Mouse (Mus musculus) midbrain, postnatal 0 days (tissue): ENCODE measurements around the gene Vkorc1. TPM values are rescaled to one million over a fixed set of nuclear protein-coding genes. Genes with fewer than 3 reads are reported as not detected.

Experiments
- ATAC-seq: fragments of 200-750 bp; cut with Nextera tagmentation; 2 replicates; pipeline ENCODE4 v1.8.0; 2017; ENCODE audit warnings: moderate number of reproducible peaks, mild to moderate bottlenecking, moderate TSS enrichment, moderate library complexity; ENCODE audit not compliant: low FRiP score
- DNase-seq: peaks from one replicate; pipeline ENCODE4 v3.0.0-alpha.2; 2015; ENCODE audit warnings: low spot score
- H3K27ac ChIP-seq: fragments of 300-500 bp; sonication (generic); 2 replicates; pipeline ENCODE4 v1.5.1; 2014; ENCODE audit warnings: low read depth, mild to moderate bottlenecking, low read length, mixed read lengths
- H3K27me3 ChIP-seq: fragments of 300-500 bp; sonication (generic); 2 replicates; pipeline ENCODE4 v1.6.1; 2014; ENCODE audit warnings: low read length, control low read depth, mixed read lengths; ENCODE audit not compliant: insufficient read depth
- H3K36me3 ChIP-seq: fragments of 300-500 bp; sonication (generic); 2 replicates; pipeline ENCODE4 v1.6.1; 2014; ENCODE audit warnings: low read length, control low read depth, mixed read lengths; ENCODE audit not compliant: insufficient read depth
- H3K4me1 ChIP-seq: fragments of 300-500 bp; sonication (generic); 2 replicates; pipeline ENCODE4 v1.6.1; 2014; ENCODE audit warnings: mild to moderate bottlenecking, control low read depth, antibody characterized with exemption, low read length, mixed read lengths; ENCODE audit not compliant: insufficient read depth
- H3K4me2 ChIP-seq: fragments of 300-500 bp; sonication (generic); 2 replicates; pipeline ENCODE4 v1.6.1; 2014; ENCODE audit warnings: low read depth, mild to moderate bottlenecking, low read length, mixed read lengths; ENCODE audit not compliant: poor library complexity, severe bottlenecking
- H3K4me3 ChIP-seq: fragments of 300-500 bp; sonication (generic); 2 replicates; pipeline ENCODE4 v1.5.1; 2014; ENCODE audit warnings: low read depth, mild to moderate bottlenecking, low read length, moderate library complexity
- H3K9ac ChIP-seq: fragments of 300-500 bp; sonication (generic); replicated peaks from 2 replicates; pipeline ENCODE4 v1.6.1; 2014; ENCODE audit warnings: mild to moderate bottlenecking, low read length, moderate library complexity, mixed read lengths; ENCODE audit not compliant: poor library complexity, severe bottlenecking
- H3K9me3 ChIP-seq: fragments of 300-500 bp; sonication (generic); 2 replicates; pipeline ENCODE4 v1.6.1; 2016; ENCODE audit warnings: low read length, control low read depth
- CTCF ChIP-seq: IDR thresholded peaks from 2 replicates; pipeline ENCODE4 v1.5.1; 2016; ENCODE audit warnings: antibody characterized with exemption, mild to moderate bottlenecking
- WGBS: fragments of 180-500 bp; shearing (Covaris S2); extraction: QIAGEN DNeasy Blood & Tissue Kit; methylation state at CpG from one replicate; pipeline ENCODE4 v1.1.7; 2014; 5-methylcytosine and 5-hydroxymethylcytosine counted together
- polyA plus RNA-seq: library from polyadenylated mRNA; unstranded; fragments of >200 nt; fragmentation: Nextera tagmentation; extraction: Ambion mirVana; gene quantifications from 2 replicates; pipeline ENCODE4 v1.2.1, GENCODE M21; 2015
- total RNA-seq: library from RNA; depleted of rRNA; stranded (reverse); fragments of >200 nt; gene quantifications from 2 replicates; pipeline ENCODE4 v1.2.3, GENCODE M21; 2014

The Vkorc1 gene
- total and polyA plus RNA-seq, 2 experiments from 2014 or later: 30.3 to 61.2 TPM

GRCm38 (mm10) chr7:127894480-127894879 lies 937 bp downstream of the Vkorc1 start:
- peak overlapping the region; percentile 60 for H3K4me3 ChIP-seq
- no peaks in the 10 kb centered on the region for H3K9me3 ChIP-seq
- TF ChIP-seq CTCF: no peak
- H3K27ac ChIP-seq: no peak overlapping the region
- no peaks in the 10 kb centered on the region for H3K27me3 ChIP-seq
- H3K9ac ChIP-seq: peak overlapping the region; percentile 69; the same call in 1 of the 2 replicates
- H3K4me1 ChIP-seq: no peaks in the 10 kb centered on the region
- no peak for DNase-seq
- 89% methylated on average over 5 of the region's 5 CpGs for WGBS
- ATAC-seq: no peak
- H3K36me3 ChIP-seq: peaks cover 28% of the 10 kb centered on the region
- peak overlapping the region; percentile 74 for H3K4me2 ChIP-seq

- Histone ChIP-seq H3K27me3 (no peaks in the 10 kb centered on the region), H3K4me2 (no peak within 1 kb of the TSS), H3K4me1 (no peaks in the 10 kb centered on the region), H3K27ac (no peak within 1 kb of the TSS), H3K4me3 (no peak within 1 kb of the TSS), H3K9me3 (no peaks in the 10 kb centered on the region), H3K9ac (no peak within 1 kb of the TSS), H3K36me3 (peaks cover 63% of the 10 kb centered on the region)
- WGBS: 26% methylated on average over 4 of the region's 4 CpGs
- DNase-seq: no peak
- TF ChIP-seq CTCF: no peak
- no peak for ATAC-seq
Measured at GRCm38 (mm10) chr7:127890798-127891197, 4.6 kb downstream of the Vkorc1 start, which contains the start of gene Prss53. TSS of gene Prss53 (minus strand) at chr7:127890970.

- Histone ChIP-seq H3K9ac (no peak overlapping the region), H3K4me1 (no peaks in the 10 kb centered on the region), H3K4me2 (no peak overlapping the region), H3K27me3 (no peaks in the 10 kb centered on the region), H3K36me3 (peaks cover 79% of the 10 kb centered on the region), H3K4me3 (no peak overlapping the region), H3K9me3 (no peaks in the 10 kb centered on the region), H3K27ac (no peak overlapping the region)
- DNase-seq: no peak
- ATAC-seq: no peak
- WGBS: 79% methylated on average over 3 of the region's 3 CpGs
- TF ChIP-seq CTCF: no peak
Measured at GRCm38 (mm10) chr7:127888821-127889220, 6.6 kb downstream of the Vkorc1 start.

- no peak for TF ChIP-seq CTCF
Measured at GRCm38 (mm10) chr7:127887781-127888180, 7.6 kb downstream of the Vkorc1 start.

GRCm38 (mm10) chr7:127887191-127887590 lies 8.2 kb downstream of the Vkorc1 start:
- DNase-seq (no peak), ATAC-seq (no peak)
- Histone ChIP-seq H3K27me3 (no peaks in the 10 kb centered on the region), H3K4me3 (no peak overlapping the region), H3K9me3 (no peaks in the 10 kb centered on the region), H3K36me3 (peaks cover 85% of the 10 kb centered on the region), H3K4me1 (no peaks in the 10 kb centered on the region), H3K27ac (no peak overlapping the region), H3K9ac (no peak overlapping the region), H3K4me2 (no peak overlapping the region)
- no peak for TF ChIP-seq CTCF
- 85% methylated on average over 8 of the region's 8 CpGs for WGBS

More at GRCm38 (mm10) chr7:127887781-127888180, 7.6 kb downstream of the Vkorc1 start:
- ATAC-seq: no peak
- H3K4me2 ChIP-seq: no peak overlapping the region
- no peaks in the 10 kb centered on the region for H3K27me3 ChIP-seq
- no peaks in the 10 kb centered on the region for H3K9me3 ChIP-seq
- DNase-seq: no peak
- peaks cover 82% of the 10 kb centered on the region for H3K36me3 ChIP-seq
- H3K4me3 ChIP-seq: no peak overlapping the region
- 82% methylated on average over 3 of the region's 3 CpGs for WGBS
- no peak overlapping the region for H3K9ac ChIP-seq
- H3K4me1 ChIP-seq: no peaks in the 10 kb centered on the region
- H3K27ac ChIP-seq: no peak overlapping the region

- DNase-seq (no peak), ATAC-seq (no peak)
- Histone ChIP-seq H3K36me3 (peaks cover 88% of the 10 kb centered on the region), H3K4me2 (no peak overlapping the region), H3K9ac (no peak overlapping the region), H3K27ac (no peak overlapping the region), H3K4me3 (no peak overlapping the region), H3K4me1 (no peaks in the 10 kb centered on the region), H3K27me3 (no peaks in the 10 kb centered on the region), H3K9me3 (no peaks in the 10 kb centered on the region)
- no peak for TF ChIP-seq CTCF
- 92% methylated on average over 6 of the region's 6 CpGs for WGBS
Measured at GRCm38 (mm10) chr7:127886551-127886950, 8.9 kb downstream of the Vkorc1 start.
